Mouse (Mus musculus): ENCODE measurements around the gene Zdhhc17.

The Zdhhc17 gene

DNA sequence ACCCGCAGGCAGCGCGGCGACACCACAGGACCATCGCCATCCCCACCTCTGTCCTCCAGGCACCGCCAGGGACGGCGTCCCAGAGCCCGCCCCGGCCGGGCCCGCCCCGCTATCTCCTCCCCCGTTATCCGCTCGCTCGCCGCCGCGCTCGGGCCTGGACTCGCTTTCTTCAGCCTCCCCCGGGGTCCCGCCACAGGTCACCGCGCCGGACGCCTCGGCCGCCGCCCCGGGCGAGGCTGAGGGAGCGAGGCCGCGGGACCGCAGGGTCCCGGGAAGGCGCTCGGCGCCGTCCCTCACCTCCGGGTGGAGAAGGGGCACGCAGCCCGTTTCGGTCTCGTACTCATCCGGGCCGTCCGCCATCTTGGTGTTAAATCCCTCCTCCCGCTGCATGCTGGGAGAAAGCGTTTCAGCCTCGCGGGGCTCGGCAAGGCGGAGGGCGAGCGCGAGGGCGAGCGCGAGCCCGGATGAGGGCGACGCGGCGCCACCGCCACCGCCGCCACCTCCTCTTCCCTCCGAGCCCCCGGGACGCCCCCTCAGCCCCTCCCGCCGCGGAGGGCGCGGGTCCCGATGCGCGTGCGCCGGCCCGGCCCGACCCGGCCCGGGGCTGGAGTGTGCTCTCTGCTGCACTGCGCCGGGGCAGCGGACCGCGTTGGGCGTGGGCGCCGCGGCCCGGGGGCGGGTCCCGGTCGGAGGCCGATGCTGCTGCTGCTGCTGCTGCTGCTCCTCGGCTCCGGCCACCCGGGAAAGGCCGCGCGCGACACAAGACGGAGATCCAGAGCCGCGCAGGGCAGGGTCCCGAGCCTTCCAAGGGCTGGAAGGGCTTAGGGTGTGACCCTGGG is at the start of gene Zdhhc17:
TSS of gene Zdhhc17 (minus strand) at position 500 of the 839 bp plus-strand sequence.
- DNase-seq = peak; percentile 92

GRCm38 (mm10) chr10:111055770-111056169 is 45.8 kb upstream of the Zdhhc17 start:
- no peak for DNase-seq

GRCm38 (mm10) chr10:111051606-111052005 is 41.7 kb upstream of the Zdhhc17 start:
- no peak for DNase-seq

DNA sequence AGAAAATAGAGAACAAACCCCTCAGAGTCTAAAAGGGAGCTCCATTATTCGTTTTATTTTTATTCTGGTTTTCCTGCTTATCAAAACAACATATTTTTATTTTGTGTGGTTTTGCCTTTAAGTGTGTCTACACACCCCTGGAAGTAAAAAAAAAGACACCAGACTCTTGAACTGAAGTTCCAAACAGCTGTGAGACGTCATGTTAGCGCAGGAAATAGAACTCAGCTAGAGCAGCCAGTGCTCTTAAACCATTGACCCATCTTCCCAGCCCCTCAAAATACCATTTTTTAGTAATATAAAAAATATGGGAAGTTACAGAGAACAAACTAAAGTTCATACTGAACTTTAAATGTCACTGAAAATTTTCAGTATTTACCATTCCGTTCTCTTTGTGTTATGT is 40.6 kb upstream of the Zdhhc17 start:
- peak; percentile 55 for DNase-seq

- peak; percentile 18 for DNase-seq
Observed at GRCm38 (mm10) chr10:111050061-111050460, 40.1 kb upstream of the Zdhhc17 start.

DNA sequence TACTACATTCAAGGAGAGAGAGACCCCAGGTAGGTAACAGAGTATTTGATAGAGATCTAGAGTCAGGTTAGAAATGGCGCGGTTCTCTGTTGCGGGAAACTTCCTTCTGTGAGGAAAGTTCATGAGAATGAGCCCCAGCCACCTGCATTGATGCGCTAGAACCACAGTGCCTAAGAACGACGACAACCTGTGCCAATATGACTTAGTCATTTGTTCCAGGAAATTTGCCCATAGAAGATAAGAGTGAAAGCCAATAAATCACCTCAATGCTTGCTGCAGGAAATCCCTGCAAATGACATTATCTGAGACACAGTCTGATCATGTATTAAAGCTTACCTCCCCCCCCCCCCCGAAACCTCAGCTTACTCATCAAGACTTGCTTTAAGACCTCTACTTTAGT is 38.0 kb upstream of the Zdhhc17 start:
- no peak for DNase-seq

GRCm38 (mm10) chr10:111040078-111040656 is 30.2 kb upstream of the Zdhhc17 start:
- DNase-seq = no peak

DNA sequence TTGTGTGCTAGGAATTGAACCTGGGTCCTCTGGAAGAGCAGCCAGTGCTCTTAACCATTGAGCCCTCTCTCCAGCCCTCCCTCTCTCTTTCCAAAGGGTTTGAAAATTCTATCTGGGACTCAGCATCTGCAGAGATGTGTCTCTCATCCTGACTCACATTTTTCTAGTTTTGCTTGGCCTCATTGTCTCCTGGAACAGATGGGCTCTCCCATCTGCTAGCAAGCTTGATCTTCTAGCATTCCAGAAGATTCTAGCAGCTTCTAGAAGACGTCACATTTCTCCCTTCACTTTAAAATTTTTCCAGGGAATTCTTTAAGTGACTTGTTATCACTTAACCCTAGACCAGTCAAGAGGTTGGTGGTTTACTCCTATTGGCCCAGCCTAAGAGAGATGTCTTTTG is 26.9 kb upstream of the Zdhhc17 start:
- DNase-seq = no peak

- DNase-seq = no peak
Observed at GRCm38 (mm10) chr10:111035134-111035533, 25.2 kb upstream of the Zdhhc17 start.

DNA sequence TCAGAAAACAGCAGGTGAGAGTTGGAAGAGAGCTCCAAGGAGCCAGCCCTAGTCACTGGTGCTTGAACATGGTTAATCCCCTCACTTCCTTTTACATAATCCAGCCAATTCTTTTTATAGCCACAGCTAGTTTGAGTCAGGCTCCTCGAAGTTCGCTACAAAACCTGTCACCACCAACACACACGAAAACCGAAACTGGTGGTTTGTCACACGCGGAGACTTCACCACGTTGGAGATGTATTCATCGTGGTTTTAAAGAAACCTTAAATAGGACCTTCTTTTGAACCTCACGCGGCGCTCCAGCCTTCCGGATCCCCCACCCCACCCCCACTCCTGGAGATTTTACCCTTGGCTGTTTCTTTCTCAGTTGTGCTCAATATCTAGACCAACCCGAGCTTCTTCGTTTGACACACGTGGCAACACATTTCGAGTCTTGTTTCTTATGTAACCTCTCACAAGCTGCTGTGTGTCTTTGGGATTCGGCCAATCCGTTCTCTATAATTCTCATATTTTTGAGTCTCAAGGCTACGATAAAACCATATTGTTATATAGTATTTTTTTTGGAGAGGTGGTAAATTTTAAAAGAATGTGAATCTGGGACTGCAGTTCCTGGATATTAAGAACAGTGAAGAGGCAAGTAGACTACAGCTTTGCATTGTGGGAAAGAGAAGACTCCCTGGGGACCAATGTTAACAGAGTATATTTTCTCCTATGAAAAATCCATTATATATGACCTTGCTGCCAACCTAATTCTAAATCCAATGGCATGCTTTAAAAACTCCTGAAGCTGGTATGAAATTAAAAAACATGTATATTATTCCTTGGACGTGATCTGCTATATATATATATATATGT is 21.8 kb upstream of the Zdhhc17 start:
- DNase-seq = peak; percentile 28

- DNase-seq = no peak
Observed at GRCm38 (mm10) chr10:111030845-111031244, 20.9 kb upstream of the Zdhhc17 start.

DNA sequence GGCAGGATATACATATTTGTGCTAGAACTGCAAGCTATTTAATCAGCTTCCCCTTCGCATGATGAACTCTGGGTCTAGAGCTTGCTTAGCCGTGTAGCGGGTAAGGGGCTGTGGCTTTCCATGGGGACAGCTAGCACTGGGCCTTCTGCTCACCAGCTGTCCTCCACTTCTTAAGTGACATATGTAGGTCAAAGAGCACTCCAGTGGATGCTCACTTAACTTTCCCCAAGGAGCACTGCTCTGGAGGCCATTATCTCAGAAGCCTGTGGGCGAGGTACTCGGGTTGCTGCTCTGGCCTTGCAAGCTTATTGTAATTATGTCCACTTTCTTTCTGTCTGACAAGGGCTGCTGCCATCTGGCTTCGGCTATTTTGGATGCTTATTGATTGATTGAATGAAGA is 16.2 kb upstream of the Zdhhc17 start:
- no peak for DNase-seq

- DNase-seq = no peak
Observed at GRCm38 (mm10) chr10:111024746-111025145, 14.8 kb upstream of the Zdhhc17 start.

DNA sequence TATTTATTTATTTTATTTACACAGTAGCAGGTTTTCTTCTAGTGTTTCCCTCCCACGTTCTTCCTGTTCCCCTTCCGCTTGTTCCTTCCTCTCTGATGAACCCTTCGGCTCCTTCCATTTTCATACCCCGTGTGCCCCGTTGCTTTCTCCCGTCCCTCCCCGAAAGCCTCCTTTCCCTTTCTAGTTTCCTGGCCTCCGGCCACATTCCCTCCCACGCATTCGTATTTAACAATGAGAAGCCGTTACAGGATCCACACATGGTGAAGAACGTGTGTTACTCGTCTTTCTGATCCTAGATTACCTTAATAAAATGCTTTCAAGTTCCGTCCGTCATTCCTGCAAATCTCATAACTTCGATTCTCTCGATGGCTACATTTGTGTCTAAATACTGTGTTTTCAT is 4.5 kb upstream of the Zdhhc17 start:
- DNase-seq = peak; percentile 55

DNA sequence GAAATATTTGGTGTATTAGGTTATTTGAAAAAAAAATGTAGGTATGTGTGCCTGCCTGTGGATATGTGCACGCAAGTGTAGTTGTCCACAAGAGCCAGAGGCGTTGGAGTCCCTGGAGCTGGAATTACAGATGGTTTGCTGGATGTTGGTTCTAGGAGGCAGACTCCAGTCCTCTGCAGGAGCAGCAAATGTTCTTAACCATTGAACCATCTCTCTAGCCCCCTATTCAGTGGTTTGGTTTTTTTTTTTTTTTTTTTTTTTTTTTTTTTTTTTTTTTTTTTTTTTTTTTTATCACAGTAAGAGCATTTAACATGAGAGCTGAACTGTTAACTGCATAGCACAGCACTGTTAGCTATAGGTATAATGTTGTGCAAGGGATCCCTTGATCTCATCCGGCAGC is 3.3 kb upstream of the Zdhhc17 start:
- DNase-seq = no peak

DNA sequence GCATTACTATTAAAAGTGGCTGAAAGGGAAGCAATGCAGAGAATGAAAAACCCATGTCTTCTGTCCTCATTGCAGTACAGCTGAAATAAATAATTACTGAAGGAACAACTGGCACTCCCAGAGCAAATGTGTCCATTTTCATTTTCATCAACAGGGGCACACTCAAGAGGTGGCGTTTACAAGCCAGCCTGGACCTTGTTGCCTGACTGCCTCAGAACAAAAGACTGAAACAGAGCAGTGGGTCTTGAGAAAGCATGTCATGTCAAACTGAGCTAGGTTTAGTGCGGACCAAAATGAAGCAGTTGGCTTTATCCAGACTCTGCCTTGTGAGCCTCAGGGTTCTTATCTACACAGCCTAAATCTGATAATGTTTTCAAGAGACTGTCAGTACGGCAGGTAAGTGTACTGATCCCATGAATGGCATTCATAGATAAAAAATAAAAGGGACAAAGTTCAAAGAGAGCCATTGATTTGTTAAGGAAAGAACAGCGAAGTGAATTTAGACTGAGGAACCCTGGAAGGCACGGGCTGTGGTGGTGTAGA is 2.6 kb upstream of the Zdhhc17 start:
- DNase-seq = no peak

GRCm38 (mm10) chr10:111011226-111011765 is 1.4 kb upstream of the Zdhhc17 start:
- DNase-seq = peak; percentile 22

GRCm38 (mm10) chr10:111010480-111011225 is 713 bp upstream of the Zdhhc17 start:
- DNase-seq = peak; percentile 20

- DNase-seq = peak; percentile 19
Observed at GRCm38 (mm10) chr10:111009113-111009640, 763 bp downstream of the Zdhhc17 start.

DNA sequence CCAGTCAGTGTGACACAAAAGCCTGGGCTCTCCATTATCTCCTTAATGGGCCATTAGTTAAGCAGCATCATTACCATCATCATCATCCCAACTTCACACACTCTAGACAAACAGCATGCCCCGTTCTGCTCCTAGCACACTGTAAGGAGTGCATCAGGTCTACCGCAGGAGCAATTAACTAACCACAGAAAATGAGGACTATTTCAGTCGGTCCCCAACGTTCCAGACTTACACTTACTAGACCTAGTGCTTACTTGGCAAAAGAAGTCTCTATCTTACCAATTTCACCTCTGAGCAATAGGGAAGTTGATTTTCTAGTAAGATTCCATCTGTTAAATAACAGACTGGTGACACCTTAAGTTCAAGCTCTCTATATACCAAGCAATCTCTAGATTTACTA is 2.3 kb downstream of the Zdhhc17 start:
- DNase-seq = no peak

DNA sequence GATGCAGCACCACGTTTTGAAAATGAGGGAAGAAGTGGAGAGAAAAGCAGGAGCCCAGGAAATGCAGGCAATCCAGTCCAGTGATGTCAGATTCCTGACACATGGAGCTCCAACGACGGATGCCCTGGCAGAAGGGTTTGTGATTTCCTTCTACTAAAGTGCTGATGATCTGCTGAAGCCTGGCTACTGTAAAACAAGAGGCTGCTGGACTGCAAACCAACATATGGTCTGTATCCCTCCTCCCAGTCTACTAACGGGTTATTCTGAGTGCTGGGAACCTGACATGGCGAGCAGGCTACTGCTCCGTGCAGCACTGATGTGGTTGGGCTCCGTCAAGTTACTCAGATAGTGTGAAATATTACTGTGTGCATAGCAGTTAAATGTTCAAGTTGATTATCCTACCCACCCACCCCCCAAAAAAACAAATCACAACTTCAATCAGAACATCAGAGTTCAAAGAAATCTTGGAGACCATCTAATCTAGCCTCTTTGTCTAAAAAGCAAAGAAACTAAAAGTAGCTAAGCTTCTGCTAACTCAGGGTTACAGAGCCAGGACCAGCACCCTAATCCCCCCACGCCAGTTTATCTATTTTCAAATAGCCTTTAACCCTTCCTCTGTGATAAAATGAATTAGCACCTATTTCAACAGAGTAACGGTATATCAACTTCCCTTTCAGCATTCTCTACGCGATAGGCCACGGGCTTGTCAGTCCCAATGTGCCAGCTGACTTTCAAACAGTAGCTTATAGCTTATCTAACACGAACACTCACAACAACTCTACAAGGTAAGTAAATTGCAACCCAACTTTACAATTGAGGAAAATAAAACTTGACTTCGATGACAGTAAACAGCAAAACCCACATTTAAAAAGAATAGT is 4.1 kb downstream of the Zdhhc17 start:
- DNase-seq = no peak

Measured in kidney, postnatal 10 days (tissue).